Mouse (Mus musculus) hindbrain, embryonic 13.5 days (tissue): ENCODE measurements around the gene Chst13. TPM values are rescaled to one million over a fixed set of nuclear protein-coding genes. Genes with fewer than 3 reads are reported as not detected.

Experiments
- ATAC-seq: fragments of 200-750 bp; cut with Nextera tagmentation; 2 replicates; pipeline ENCODE4 v1.8.0; 2017; ENCODE audit warnings: moderate TSS enrichment; ENCODE audit not compliant: low FRiP score
- H3K27ac ChIP-seq: fragments of 300-500 bp; sonication (generic); 2 replicates; pipeline ENCODE4 v1.5.1; 2015; ENCODE audit warnings: inconsistent platforms, mild to moderate bottlenecking, moderate library complexity
- H3K27me3 ChIP-seq: fragments of 300-500 bp; sonication (generic); 2 replicates; pipeline ENCODE4 v1.6.1; 2015; ENCODE audit warnings: mild to moderate bottlenecking, inconsistent platforms
- H3K36me3 ChIP-seq: fragments of 300-500 bp; sonication (generic); 2 replicates; pipeline ENCODE4 v1.6.1; 2015; ENCODE audit warnings: mild to moderate bottlenecking, inconsistent platforms
- H3K4me1 ChIP-seq: fragments of 300-500 bp; sonication (generic); replicated peaks from 2 replicates; pipeline ENCODE4 v1.6.1; 2015; ENCODE audit warnings: inconsistent platforms
- H3K4me2 ChIP-seq: fragments of 300-500 bp; sonication (generic); 2 replicates; pipeline ENCODE4 v1.6.1; 2015; ENCODE audit warnings: inconsistent platforms, mild to moderate bottlenecking, moderate library complexity
- H3K4me3 ChIP-seq: fragments of 300-500 bp; sonication (generic); 2 replicates; pipeline ENCODE4 v1.5.1; 2015; ENCODE audit warnings: mild to moderate bottlenecking, inconsistent platforms
- H3K9ac ChIP-seq: fragments of 300-500 bp; sonication (generic); 2 replicates; pipeline ENCODE4 v1.6.1; 2015; ENCODE audit warnings: mild to moderate bottlenecking, inconsistent platforms
- H3K9me3 ChIP-seq: fragments of 300-500 bp; sonication (generic); 2 replicates; pipeline ENCODE4 v1.6.1; 2016; ENCODE audit warnings: inconsistent platforms
- WGBS: fragments of 180-500 bp; shearing (Covaris S2); methylation state at CpG from one replicate; pipeline ENCODE4 v1.1.7; 2015; 5-methylcytosine and 5-hydroxymethylcytosine counted together
- polyA plus RNA-seq: library from polyadenylated mRNA; unstranded; fragments of >200 nt; fragmentation: Nextera tagmentation; extraction: Ambion mirVana; gene quantifications from 2 replicates; pipeline ENCODE4 v1.2.1, GENCODE M21; 2015

Gene Chst13
- 0.12 and 0.17 TPM in 2 replicates for polyA plus RNA-seq

- Histone ChIP-seq H3K36me3 (no peaks in the 10 kb centered on the region), H3K9me3 (no peaks in the 10 kb centered on the region), H3K4me2 (peak within 1 kb of the TSS; percentile 36), H3K27ac (no peak within 1 kb of the TSS), H3K9ac (peak within 1 kb of the TSS; percentile 10; the same call in 1 of the 2 replicates), H3K27me3 (peaks cover 14% of the 10 kb centered on the region; the same call in 1 of the 2 replicates), H3K4me3 (0 out of 2 replicates have a peak within 1 kb of the TSS, but pooled peaks have one; percentile 8), H3K4me1 (peaks cover 7% of the 10 kb centered on the region; the same call in 1 of the 2 replicates)
- WGBS: 6% methylated on average over 22 of the region's 22 CpGs
- no peak for ATAC-seq
These were observed at the start of gene Chst13 for GRCm38 (mm10) chr6:90324991-90325390. Gene Chst13, minus strand, starts transcription at chr6:90325185.

GRCm38 (mm10) chr6:90374647-90375046 is 49.7 kb upstream of the Chst13 start:
- no peak for ATAC-seq
- Histone ChIP-seq H3K9me3 (no peaks in the 10 kb centered on the region), H3K4me1 (peaks cover 27% of the 10 kb centered on the region), H3K4me3 (no peak overlapping the region), H3K27ac (no peak overlapping the region), H3K9ac (no peak overlapping the region), H3K27me3 (no peaks in the 10 kb centered on the region), H3K4me2 (no peak overlapping the region), H3K36me3 (peaks cover 64% of the 10 kb centered on the region)
- WGBS: 96% methylated on average over 4 of the region's 4 CpGs

- Histone ChIP-seq H3K4me1 (peaks cover 30% of the 10 kb centered on the region), H3K9ac (peak overlapping the region; percentile 95), H3K27me3 (no peaks in the 10 kb centered on the region), H3K27ac (peak overlapping the region; percentile 90), H3K36me3 (peaks cover 20% of the 10 kb centered on the region), H3K4me3 (peak overlapping the region; percentile 84), H3K4me2 (peak overlapping the region; percentile 98), H3K9me3 (no peaks in the 10 kb centered on the region)
- under 1% methylated on average over 89 of the region's 98 CpGs for WGBS
- peak; percentile 85 for ATAC-seq
These were observed 45.0 kb upstream of the Chst13 start for GRCm38 (mm10) chr6:90369725-90370553.

- Histone ChIP-seq H3K9me3 (no peaks in the 10 kb centered on the region), H3K27me3 (no peaks in the 10 kb centered on the region), H3K27ac (peak within 1 kb of the TSS; percentile 90), H3K4me1 (peaks cover 30% of the 10 kb centered on the region), H3K4me2 (peak within 1 kb of the TSS; percentile 98), H3K36me3 (peaks cover 12% of the 10 kb centered on the region), H3K9ac (peak within 1 kb of the TSS; percentile 95), H3K4me3 (peak within 1 kb of the TSS; percentile 84)
- WGBS: 5% methylated on average over 41 of the region's 41 CpGs
- ATAC-seq: peak; percentile 98
These were observed 44.2 kb upstream of the Chst13 start, which contains the start of gene Zxdc for GRCm38 (mm10) chr6:90368976-90369724. Gene Zxdc, plus strand, starts transcription at chr6:90369492.

GRCm38 (mm10) chr6:90363301-90363700 is 38.3 kb upstream of the Chst13 start:
- no peaks in the 10 kb centered on the region for H3K27me3 ChIP-seq
- H3K4me3 ChIP-seq: no peak overlapping the region
- no peaks in the 10 kb centered on the region for H3K36me3 ChIP-seq
- no peak overlapping the region for H3K27ac ChIP-seq
- H3K4me2 ChIP-seq: no peak overlapping the region
- H3K9me3 ChIP-seq: no peaks in the 10 kb centered on the region
- H3K4me1 ChIP-seq: no peaks in the 10 kb centered on the region; the same call in 1 of the 2 replicates
- WGBS: 85% methylated on average over 5 of the region's 5 CpGs
- H3K9ac ChIP-seq: no peak overlapping the region
- no peak for ATAC-seq

- no peaks in the 10 kb centered on the region for H3K27me3 ChIP-seq
- H3K9ac ChIP-seq: no peak overlapping the region
- no peaks in the 10 kb centered on the region for H3K9me3 ChIP-seq
- no peak overlapping the region for H3K27ac ChIP-seq
- WGBS: 89% methylated on average over 6 of the region's 6 CpGs
- no peaks in the 10 kb centered on the region for H3K36me3 ChIP-seq
- no peak overlapping the region for H3K4me2 ChIP-seq
- H3K4me3 ChIP-seq: no peak overlapping the region
- ATAC-seq: no peak
- no peaks in the 10 kb centered on the region; the same call in 1 of the 2 replicates for H3K4me1 ChIP-seq
These were observed 36.1 kb upstream of the Chst13 start for GRCm38 (mm10) chr6:90360922-90361614.

- Histone ChIP-seq H3K9me3 (no peaks in the 10 kb centered on the region), H3K4me1 (no peaks in the 10 kb centered on the region; the same call in 1 of the 2 replicates), H3K9ac (no peak overlapping the region), H3K27me3 (no peaks in the 10 kb centered on the region), H3K36me3 (no peaks in the 10 kb centered on the region), H3K27ac (no peak overlapping the region), H3K4me2 (no peak overlapping the region), H3K4me3 (no peak overlapping the region)
- WGBS: 61% methylated on average over 7 of the region's 7 CpGs
- no peak for ATAC-seq
These were observed 35.2 kb upstream of the Chst13 start for GRCm38 (mm10) chr6:90360024-90360781.

- H3K27ac ChIP-seq: no peak overlapping the region
- H3K9me3 ChIP-seq: no peaks in the 10 kb centered on the region
- no peak for ATAC-seq
- H3K9ac ChIP-seq: no peak overlapping the region
- no peaks in the 10 kb centered on the region; the same call in 1 of the 2 replicates for H3K4me1 ChIP-seq
- no peaks in the 10 kb centered on the region for H3K27me3 ChIP-seq
- 61% methylated on average over 2 of the region's 2 CpGs for WGBS
- H3K4me3 ChIP-seq: no peak overlapping the region
- H3K4me2 ChIP-seq: no peak overlapping the region
- no peaks in the 10 kb centered on the region for H3K36me3 ChIP-seq
These were observed 34.5 kb upstream of the Chst13 start for GRCm38 (mm10) chr6:90359445-90359844.

GRCm38 (mm10) chr6:90358142-90358541 is 33.2 kb upstream of the Chst13 start:
- no peak overlapping the region for H3K27ac ChIP-seq
- no peaks in the 10 kb centered on the region for H3K27me3 ChIP-seq
- 78% methylated on average over 5 of the region's 5 CpGs for WGBS
- H3K9me3 ChIP-seq: no peaks in the 10 kb centered on the region
- no peaks in the 10 kb centered on the region; the same call in 1 of the 2 replicates for H3K4me1 ChIP-seq
- ATAC-seq: no peak
- H3K9ac ChIP-seq: no peak overlapping the region
- H3K36me3 ChIP-seq: no peaks in the 10 kb centered on the region
- no peak overlapping the region for H3K4me2 ChIP-seq
- no peak overlapping the region for H3K4me3 ChIP-seq

- no peak for ATAC-seq
- no peak overlapping the region for H3K4me2 ChIP-seq
- H3K27me3 ChIP-seq: no peaks in the 10 kb centered on the region
- H3K9ac ChIP-seq: no peak overlapping the region
- H3K4me3 ChIP-seq: no peak overlapping the region
- WGBS: 73% methylated on average over 2 of the region's 2 CpGs
- H3K4me1 ChIP-seq: no peaks in the 10 kb centered on the region
- H3K36me3 ChIP-seq: no peaks in the 10 kb centered on the region
- no peak overlapping the region for H3K27ac ChIP-seq
- H3K9me3 ChIP-seq: no peaks in the 10 kb centered on the region
These were observed 25.0 kb upstream of the Chst13 start for GRCm38 (mm10) chr6:90350011-90350410.

- H3K27ac ChIP-seq: no peak overlapping the region
- 85% methylated on average over 4 of the region's 4 CpGs for WGBS
- H3K4me3 ChIP-seq: no peak overlapping the region
- H3K27me3 ChIP-seq: no peaks in the 10 kb centered on the region
- no peaks in the 10 kb centered on the region for H3K4me1 ChIP-seq
- no peak overlapping the region for H3K4me2 ChIP-seq
- H3K9me3 ChIP-seq: no peaks in the 10 kb centered on the region
- no peaks in the 10 kb centered on the region for H3K36me3 ChIP-seq
- no peak overlapping the region for H3K9ac ChIP-seq
- no peak for ATAC-seq
These were observed 23.5 kb upstream of the Chst13 start for GRCm38 (mm10) chr6:90348500-90348899.
